Mouse (Mus musculus) heart, postnatal 0 days (tissue): Measurements from ENCODE around the gene Gtsf1. TPM values are rescaled to one million over a fixed set of nuclear protein-coding genes. Genes with fewer than 3 reads are reported as not detected.
"Not testable (repeated sequence)": the region's sequence is repeated elsewhere in the genome, so short reads cannot be mapped to it uniquely, and the experiment has no call there.

Experiments
- ATAC-seq: fragments of 200-750 bp; cut with Nextera tagmentation; 2 replicates; pipeline ENCODE4 v1.8.0; 2017; ENCODE audit warnings: low read depth, moderate number of reproducible peaks, moderate library complexity; ENCODE audit not compliant: insufficient read depth
- DNase-seq: peaks from one replicate; pipeline ENCODE4 v3.0.0-alpha.2; 2016; ENCODE audit warnings: low spot score
- H3K27ac ChIP-seq: fragments of 300-500 bp; sonication (generic); 2 replicates; pipeline ENCODE4 v1.5.1; 2014; ENCODE audit warnings: low read depth, mild to moderate bottlenecking
- H3K27me3 ChIP-seq: fragments of 300-500 bp; sonication (generic); 2 replicates; pipeline ENCODE4 v1.6.1; 2014; ENCODE audit warnings: low read length, mixed read lengths; ENCODE audit not compliant: control insufficient read depth, insufficient read depth
- H3K36me3 ChIP-seq: fragments of 300-500 bp; sonication (generic); replicated peaks from 2 replicates; pipeline ENCODE4 v1.6.1; 2014; ENCODE audit warnings: low read length, mixed read lengths; ENCODE audit not compliant: control insufficient read depth, insufficient read depth
- H3K4me1 ChIP-seq: fragments of 300-500 bp; sonication (generic); 2 replicates; pipeline ENCODE4 v1.6.1; 2014; ENCODE audit warnings: antibody characterized with exemption; ENCODE audit not compliant: control insufficient read depth, insufficient read depth
- H3K4me2 ChIP-seq: fragments of 300-500 bp; sonication (generic); 2 replicates; pipeline ENCODE4 v1.6.1; 2014; ENCODE audit warnings: low read depth, mild to moderate bottlenecking, low read length, moderate library complexity
- H3K4me3 ChIP-seq: fragments of 300-500 bp; sonication (generic); 2 replicates; pipeline ENCODE4 v1.5.1; 2014; ENCODE audit warnings: low read depth, low read length
- H3K9ac ChIP-seq: fragments of 300-500 bp; sonication (generic); replicated peaks from 2 replicates; pipeline ENCODE4 v1.6.1; 2014; ENCODE audit warnings: low read depth, low read length, mixed read lengths
- H3K9me3 ChIP-seq: fragments of 300-500 bp; sonication (generic); replicated peaks from 2 replicates; pipeline ENCODE4 v1.6.1; 2016; ENCODE audit warnings: low read length; ENCODE audit not compliant: control insufficient read depth
- CTCF ChIP-seq: IDR thresholded peaks from 2 replicates; pipeline ENCODE4 v1.5.1; 2016; ENCODE audit warnings: antibody characterized with exemption, control low read depth, low read depth
- EP300 ChIP-seq: IDR thresholded peaks from 2 replicates; pipeline ENCODE4 v1.6.1; 2016; ENCODE audit warnings: antibody characterized with exemption, low read depth
- WGBS: fragments of 180-500 bp; shearing (Covaris S2); extraction: QIAGEN DNeasy Blood & Tissue Kit; methylation state at CpG from one replicate; pipeline ENCODE4 v1.1.7; 2014; 5-methylcytosine and 5-hydroxymethylcytosine counted together
- polyA plus RNA-seq: library from polyadenylated mRNA; unstranded; fragments of >200 nt; fragmentation: Nextera tagmentation; extraction: Ambion mirVana; gene quantifications from 2 replicates; pipeline ENCODE4 v1.2.1, GENCODE M21; 2015
- total RNA-seq: library from RNA; depleted of rRNA; stranded (reverse); fragments of >200 nt; gene quantifications from 2 replicates; pipeline ENCODE4 v1.2.3, GENCODE M21; 2014; ENCODE audit warnings: low replicate concordance

The Gtsf1 gene
- total and polyA plus RNA-seq, 2 experiments from 2014 or later, result 13.7 TPM; not detected in 1

GRCm38 (mm10) chr15:103471488-103472194 is 41.4 kb upstream of the Gtsf1 start:
- ATAC-seq (no peak), DNase-seq (no peak)
- H3K9me3 ChIP-seq, result no peaks in the 10 kb centered on the region
- WGBS, result 76% methylated on average over 7 of the region's 7 CpGs
- no peak overlapping the region for H3K9ac ChIP-seq
- no peak overlapping the region for H3K27ac ChIP-seq
- no peaks in the 10 kb centered on the region for H3K27me3 ChIP-seq
- H3K4me1 ChIP-seq, result no peaks in the 10 kb centered on the region
- TF ChIP-seq CTCF (no peak), EP300 (no peak)
- H3K4me2 ChIP-seq, result no peak overlapping the region
- no peak overlapping the region for H3K4me3 ChIP-seq
- no peaks in the 10 kb centered on the region for H3K36me3 ChIP-seq

GRCm38 (mm10) chr15:103462539-103463261 is 32.4 kb upstream of the Gtsf1 start:
- DNase-seq, result no peak
- no peak for ATAC-seq
- Histone ChIP-seq H3K36me3 (no peaks in the 10 kb centered on the region), H3K4me1 (no peaks in the 10 kb centered on the region), H3K4me2 (no peak overlapping the region), H3K27ac (no peak overlapping the region), H3K9ac (no peak overlapping the region), H3K4me3 (no peak overlapping the region), H3K27me3 (no peaks in the 10 kb centered on the region), H3K9me3 (no peaks in the 10 kb centered on the region)
- WGBS, result 60% methylated on average over 7 of the region's 7 CpGs
- TF ChIP-seq EP300, result no peak
- no peak for TF ChIP-seq CTCF

- no peak overlapping the region for H3K4me3 ChIP-seq
- WGBS, result 72% methylated on average over 6 of the region's 6 CpGs
Observed at GRCm38 (mm10) chr15:103454449-103454848, 24.2 kb upstream of the Gtsf1 start.

GRCm38 (mm10) chr15:103453551-103454218 is 23.4 kb upstream of the Gtsf1 start, which contains the start of gene Nckap1l:
Nckap1l (plus strand) TSS chr15:103453794.
- DNase-seq, result no peak
- Histone ChIP-seq H3K9ac (no peak within 1 kb of the TSS), H3K27ac (no peak within 1 kb of the TSS), H3K36me3 (no peaks in the 10 kb centered on the region), H3K27me3 (no peaks in the 10 kb centered on the region), H3K4me3 (peak within 1 kb of the TSS; percentile 18; the same call in 1 of the 2 replicates), H3K4me2 (peak within 1 kb of the TSS; percentile 23; the same call in 1 of the 2 replicates), H3K9me3 (no peaks in the 10 kb centered on the region), H3K4me1 (no peaks in the 10 kb centered on the region)
- WGBS, result 71% methylated on average over 13 of the region's 13 CpGs
- ATAC-seq, result no peak
- TF ChIP-seq EP300 (no peak), CTCF (no peak)

More at GRCm38 (mm10) chr15:103454449-103454848, 24.2 kb upstream of the Gtsf1 start:
- Histone ChIP-seq H3K4me1 (no peaks in the 10 kb centered on the region), H3K36me3 (no peaks in the 10 kb centered on the region), H3K27ac (no peak overlapping the region), H3K9ac (no peak overlapping the region), H3K27me3 (no peaks in the 10 kb centered on the region), H3K4me2 (peak overlapping the region; percentile 23; the same call in 1 of the 2 replicates), H3K9me3 (no peaks in the 10 kb centered on the region)
- DNase-seq (no peak), ATAC-seq (no peak)
- TF ChIP-seq CTCF, result no peak
- TF ChIP-seq EP300, result no peak

GRCm38 (mm10) chr15:103448369-103448768 is 18.1 kb upstream of the Gtsf1 start, which contains the start of gene Gtsf2:
Gtsf2 (minus strand) TSS chr15:103448469.
- Histone ChIP-seq H3K4me2 (no peak within 1 kb of the TSS), H3K9me3 (no peaks in the 10 kb centered on the region), H3K4me3 (no peak within 1 kb of the TSS), H3K4me1 (no peaks in the 10 kb centered on the region), H3K9ac (no peak within 1 kb of the TSS), H3K36me3 (no peaks in the 10 kb centered on the region), H3K27me3 (no peaks in the 10 kb centered on the region), H3K27ac (no peak within 1 kb of the TSS)
- DNase-seq (no peak), ATAC-seq (no peak)
- 45% methylated on average over 3 of the region's 3 CpGs for WGBS
- TF ChIP-seq EP300 (no peak), CTCF (no peak)

GRCm38 (mm10) chr15:103445966-103446365 is 15.7 kb upstream of the Gtsf1 start:
- not testable (repeated sequence) for H3K4me1 ChIP-seq, H3K9ac ChIP-seq, H3K9me3 ChIP-seq, DNase-seq, ATAC-seq, H3K27me3 ChIP-seq, H3K36me3 ChIP-seq, H3K27ac ChIP-seq, H3K4me2 ChIP-seq, H3K4me3 ChIP-seq
- WGBS, result 75% methylated on average over 4 of the region's 4 CpGs
